In the genomic region with DNA sequence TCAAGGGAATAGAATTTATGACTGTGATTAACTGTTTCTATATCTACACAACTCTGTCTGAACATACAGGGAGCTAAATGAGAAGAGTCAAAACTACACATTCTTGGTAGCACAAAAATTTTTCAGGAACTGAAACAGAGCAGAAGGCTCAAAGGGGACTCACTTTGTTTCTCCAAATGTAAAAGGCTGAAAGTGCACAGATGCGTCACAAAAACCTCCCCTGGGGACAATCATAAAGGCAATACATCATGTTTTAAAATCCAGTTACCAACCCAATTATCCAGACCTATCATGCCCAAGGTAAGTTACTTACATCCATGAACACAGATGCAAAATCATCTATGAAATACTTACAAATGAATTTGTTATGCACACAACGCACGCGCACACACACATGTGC, we compare ENCODE assay signal across 12 mouse cellular contexts.
"Had no signal": no experiment of that assay in that cellular context is flagged by ENCODE, and none has a peak within 500 bp of the region (broad histone marks: within the 10 kb centered on the region; RNA-seq: fewer than 3 reads in every experiment).

No protein-coding gene starts in this region.

- H3K9me3 ChIP-seq: liver, embryonic 13.5 days; midbrain, embryonic 13.5 days; stomach, embryonic 15.5 days had no signal

- H3K36me3 ChIP-seq: liver, embryonic 13.5 days; midbrain, embryonic 13.5 days; stomach, embryonic 15.5 days had no signal

- H3K4me3 ChIP-seq: liver, embryonic 13.5 days; midbrain, embryonic 13.5 days; stomach, embryonic 15.5 days had no signal

- H3K4me1 ChIP-seq: liver, embryonic 13.5 days had no signal

- H3K4me2 ChIP-seq: liver, embryonic 13.5 days; lung, embryonic 14.5 days; midbrain, embryonic 13.5 days; stomach, embryonic 15.5 days had no signal

- ATAC-seq: intestine, embryonic 16.5 days; midbrain, embryonic 13.5 days had no signal

- H3K27me3 ChIP-seq: liver, embryonic 13.5 days; midbrain, embryonic 13.5 days; stomach, embryonic 15.5 days had no signal

- H3K27ac ChIP-seq: liver, embryonic 13.5 days; midbrain, embryonic 13.5 days; stomach, embryonic 15.5 days had no signal

- H3K9ac ChIP-seq: liver, embryonic 13.5 days; lung, embryonic 14.5 days; midbrain, embryonic 13.5 days; stomach, embryonic 15.5 days had no signal

- DNase-seq: kidney, adult 18-20 months; kidney, adult 9 months; kidney, postnatal 14 days; kidney, postnatal 4 days; liver, embryonic 13.5 days; lung, postnatal 10 days; lung, postnatal 4 days; thymus, postnatal 36 days had no signal
